Mouse (Mus musculus) right cerebral cortex, postnatal 36 days (tissue): ENCODE measurements around the gene Itga5.

Source experiments
- DNase-seq, 2 experiments: peaks; one replicate each; pipeline ENCODE4 v3.0.0; 2022; ENCODE audit warnings: low spot score in 2 of 2, mixed read lengths in 1 of 2

The Itga5 gene

DNA sequence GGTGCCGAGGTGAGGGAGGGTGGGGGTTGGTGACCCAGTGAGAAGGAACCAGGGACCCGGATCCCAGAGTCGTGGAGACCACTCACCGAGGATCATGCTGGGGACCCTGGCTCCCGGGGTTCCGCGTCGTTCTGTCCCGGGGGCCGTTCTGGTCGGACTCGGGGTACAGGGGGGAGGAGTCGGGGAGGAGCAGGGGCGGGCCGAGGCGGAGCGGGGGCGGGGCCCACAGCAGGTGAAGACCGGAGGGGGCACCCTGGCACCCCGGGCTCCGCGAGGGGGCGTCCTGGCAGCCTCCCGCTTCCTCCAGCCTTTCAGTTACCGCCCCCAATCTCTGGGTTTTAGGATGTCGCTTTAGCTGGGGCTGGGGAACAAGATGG, 26.6 kb downstream of the Itga5 start, which contains the start of gene Zfp385a:
TSS of gene Zfp385a (minus strand) at position 133 of the 377 bp plus-strand sequence.
- DNase-seq, result peak; percentile 75 to 77

DNA sequence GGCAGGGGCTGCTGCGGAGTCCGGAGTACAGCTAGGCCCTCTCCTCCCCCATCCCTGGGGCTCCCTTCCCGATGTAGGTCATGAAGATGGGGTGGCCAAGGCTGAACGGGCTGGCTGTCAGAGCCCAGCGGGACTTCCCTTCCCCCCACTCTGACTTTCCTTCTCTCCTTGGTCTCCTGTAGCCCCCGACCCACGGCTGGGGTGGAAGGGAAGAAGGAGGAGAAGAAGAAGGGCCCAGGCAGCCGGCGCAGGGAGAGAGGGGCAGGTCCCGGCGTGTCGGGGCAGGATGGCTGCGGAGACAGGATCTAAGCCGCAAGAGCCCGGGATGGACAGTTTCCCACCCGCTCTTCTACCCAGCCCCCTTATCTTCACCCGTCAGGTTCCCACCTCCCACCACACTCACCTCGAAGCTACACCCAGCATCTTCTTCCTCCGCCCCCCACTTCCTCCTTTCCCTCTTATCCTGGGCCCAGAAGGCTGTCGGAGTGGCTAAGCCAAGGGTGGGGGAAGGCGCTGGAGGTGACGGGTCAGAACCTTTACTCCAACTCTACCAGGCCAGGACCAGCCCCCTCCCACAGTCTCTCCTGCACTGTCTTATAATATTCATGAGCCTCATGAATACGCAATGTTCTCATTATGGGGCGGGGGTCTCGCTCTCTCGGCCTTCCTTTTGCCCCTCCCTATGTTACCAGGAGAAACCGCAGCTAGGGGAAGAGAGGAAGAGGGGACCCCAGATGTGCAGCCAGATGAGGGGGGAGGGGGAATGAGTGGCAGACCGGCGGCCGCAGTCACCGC, 27.2 kb downstream of the Itga5 start:
- no peak for DNase-seq

DNA sequence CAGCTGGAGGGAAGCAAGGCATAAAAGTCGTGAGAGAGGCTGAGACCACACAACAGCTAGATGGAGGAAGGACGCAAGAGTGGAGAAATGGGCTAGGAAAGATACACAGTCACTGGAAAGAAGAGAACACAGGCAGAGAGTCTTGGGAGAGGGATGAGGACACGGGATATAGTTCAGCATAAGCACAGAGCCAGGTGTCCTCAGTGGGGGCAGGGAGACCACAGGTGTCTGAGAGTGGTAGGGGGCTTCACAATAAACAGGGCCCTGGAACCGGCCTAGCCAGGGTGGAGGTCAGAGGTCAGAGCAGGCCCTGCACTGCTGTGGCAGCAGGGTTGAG, 27.8 kb downstream of the Itga5 start:
- DNase-seq, result no peak

DNA sequence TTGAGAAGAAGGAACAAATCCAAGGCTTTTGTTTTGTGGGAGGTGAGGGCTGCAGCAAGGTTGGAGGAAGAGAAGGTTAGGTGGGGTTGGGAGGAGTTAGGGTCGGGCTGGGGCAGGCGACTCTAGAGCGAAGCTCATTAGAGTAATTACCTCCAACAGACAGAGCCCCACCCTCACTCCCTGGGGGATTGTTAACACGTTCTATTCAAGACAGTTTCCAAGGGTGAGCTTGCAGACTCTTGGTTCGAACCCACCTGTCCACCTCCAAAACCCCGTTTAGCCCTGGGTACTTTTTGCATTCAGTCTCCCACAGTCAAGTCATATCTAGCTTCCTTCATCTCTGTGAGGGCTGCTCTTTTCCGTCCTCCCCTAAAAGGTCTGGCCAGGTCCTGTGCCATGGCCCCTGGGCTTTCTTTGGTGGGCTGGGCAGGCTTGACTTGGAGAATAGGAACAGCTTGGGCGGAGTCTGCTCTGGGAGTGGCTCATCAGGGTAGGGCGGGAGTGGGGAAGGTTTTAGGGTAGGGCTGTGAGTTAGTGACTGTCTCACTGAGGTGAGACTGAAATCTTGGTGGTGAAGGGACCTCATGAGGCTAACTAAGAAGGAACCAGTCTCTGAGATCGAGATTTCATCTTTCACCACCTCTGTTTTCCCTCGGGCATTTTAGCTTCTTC, 29.4 kb downstream of the Itga5 start:
- DNase-seq, result no peak

DNA sequence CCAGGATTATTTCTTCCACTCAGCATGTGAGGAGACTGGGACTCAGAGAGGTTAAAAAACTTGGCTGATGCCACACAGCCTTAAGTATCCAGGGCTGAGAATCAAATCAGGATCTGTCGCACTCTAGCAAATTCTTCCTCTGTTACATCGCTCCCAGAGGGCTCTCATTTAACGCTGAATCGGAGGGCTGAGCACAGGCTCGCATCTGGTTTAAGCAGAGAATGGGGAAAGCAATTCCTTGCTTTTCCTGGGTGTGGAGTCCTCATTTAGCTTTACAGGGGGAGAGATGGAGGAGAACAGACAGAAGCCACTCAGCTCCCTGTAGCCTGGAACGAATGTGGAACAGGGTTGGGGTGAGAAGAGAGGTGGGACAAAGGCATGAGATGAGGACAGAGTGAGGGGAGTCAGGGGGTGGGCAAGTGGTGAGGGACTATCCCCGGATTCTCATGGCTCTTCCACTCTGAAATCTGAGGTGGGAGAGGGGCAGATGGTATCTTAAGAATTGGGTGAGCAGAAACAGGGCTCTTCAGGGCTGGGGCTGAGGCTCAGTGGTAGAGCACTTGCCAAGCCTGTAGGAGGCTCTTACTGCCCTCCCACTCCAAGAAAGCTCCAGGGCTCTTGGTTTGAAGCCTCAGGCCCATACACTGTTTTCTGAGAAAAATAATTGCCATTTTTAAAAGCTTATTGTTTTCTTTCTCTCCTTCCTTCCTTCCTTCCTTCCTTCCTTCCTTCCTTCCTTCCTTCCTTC, 30.9 kb downstream of the Itga5 start:
- no peak for DNase-seq

DNA sequence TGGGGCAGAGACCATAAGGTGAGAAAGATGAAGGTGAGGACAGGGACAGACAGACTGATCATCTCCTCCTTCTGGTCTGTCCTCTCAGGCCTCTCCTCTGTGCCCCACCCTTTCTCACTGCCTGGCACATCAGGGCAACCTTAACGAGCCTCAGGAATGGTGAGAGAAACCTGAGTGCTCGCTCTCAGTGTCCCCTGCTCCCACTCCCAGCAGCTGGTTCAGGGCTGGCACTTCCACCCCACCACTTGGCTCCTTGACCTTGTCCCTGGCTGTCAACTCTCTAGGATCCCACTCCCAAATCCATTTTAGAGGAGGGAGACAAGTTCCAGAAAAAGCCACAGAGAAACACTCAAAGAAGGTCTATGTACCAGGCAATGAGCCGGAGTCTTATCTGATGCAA, 31.5 kb downstream of the Itga5 start:
- DNase-seq, result no peak

DNA sequence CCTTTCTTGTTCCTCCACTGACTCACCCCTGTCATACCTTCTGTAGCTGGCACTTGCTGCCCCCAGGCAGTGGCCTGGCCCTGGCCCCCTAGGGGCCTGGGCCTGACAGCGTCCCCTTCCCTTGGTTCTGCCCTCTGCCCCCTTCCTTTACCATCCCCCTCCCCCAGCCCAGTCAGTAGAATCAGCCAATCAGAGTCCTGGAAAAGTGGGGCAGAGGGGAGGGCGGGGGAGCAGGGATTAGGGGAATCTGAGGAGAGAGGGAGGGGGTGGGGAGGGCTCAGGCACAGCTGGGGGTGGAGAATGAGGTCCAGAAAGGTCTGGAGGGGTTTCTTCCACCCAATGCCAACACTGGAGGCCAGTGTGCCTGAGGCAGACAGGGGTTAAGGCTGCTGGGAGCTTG, 32.4 kb downstream of the Itga5 start:
- DNase-seq, result no peak

DNA sequence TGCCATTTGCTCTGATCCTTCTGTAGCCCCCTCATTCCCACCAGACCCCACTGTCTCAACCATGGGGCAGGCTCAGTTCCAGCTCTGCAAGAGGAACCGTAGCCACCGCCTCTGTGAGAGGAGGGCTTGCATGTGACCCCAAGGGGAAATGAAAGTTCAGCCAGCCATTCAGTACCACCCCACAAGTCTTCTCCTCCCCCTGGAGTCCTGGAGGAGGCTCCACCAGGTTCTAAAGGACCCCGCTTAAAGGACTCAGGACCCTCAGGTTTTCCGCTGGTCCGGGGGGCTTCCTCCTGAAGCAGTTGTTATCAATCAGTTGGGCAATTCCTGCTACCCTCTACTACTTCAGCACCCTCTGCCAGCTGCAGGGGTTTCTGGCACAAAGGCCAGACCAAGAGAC, 32.8 kb downstream of the Itga5 start:
- DNase-seq, result no peak

DNA sequence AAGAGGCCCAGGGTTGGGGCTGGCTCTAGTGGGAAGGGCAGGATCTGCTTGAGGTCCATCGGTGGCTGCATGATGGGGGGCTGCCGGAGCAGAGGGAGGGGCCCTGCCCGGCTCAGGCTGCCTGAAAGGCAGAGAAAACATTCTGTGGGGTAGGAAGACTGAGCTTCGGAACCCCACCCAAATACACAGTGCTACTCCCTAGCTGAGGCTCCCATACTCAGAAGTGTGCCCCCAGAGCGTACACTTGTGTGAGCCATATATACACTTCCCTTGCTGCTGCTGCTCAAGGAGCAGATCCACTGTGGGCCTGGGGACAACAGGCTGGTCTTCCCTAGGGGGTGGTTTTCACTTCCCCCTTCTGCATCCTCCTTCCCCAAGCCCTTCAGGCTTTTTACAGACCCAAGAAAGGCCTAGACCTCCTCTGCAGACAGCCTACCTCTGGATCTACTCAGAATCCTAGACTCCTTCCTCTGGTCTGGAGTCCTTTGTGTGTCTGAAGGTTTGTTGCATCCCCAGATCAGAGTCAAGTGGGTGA, 33.4 kb downstream of the Itga5 start:
- DNase-seq, result no peak

DNA sequence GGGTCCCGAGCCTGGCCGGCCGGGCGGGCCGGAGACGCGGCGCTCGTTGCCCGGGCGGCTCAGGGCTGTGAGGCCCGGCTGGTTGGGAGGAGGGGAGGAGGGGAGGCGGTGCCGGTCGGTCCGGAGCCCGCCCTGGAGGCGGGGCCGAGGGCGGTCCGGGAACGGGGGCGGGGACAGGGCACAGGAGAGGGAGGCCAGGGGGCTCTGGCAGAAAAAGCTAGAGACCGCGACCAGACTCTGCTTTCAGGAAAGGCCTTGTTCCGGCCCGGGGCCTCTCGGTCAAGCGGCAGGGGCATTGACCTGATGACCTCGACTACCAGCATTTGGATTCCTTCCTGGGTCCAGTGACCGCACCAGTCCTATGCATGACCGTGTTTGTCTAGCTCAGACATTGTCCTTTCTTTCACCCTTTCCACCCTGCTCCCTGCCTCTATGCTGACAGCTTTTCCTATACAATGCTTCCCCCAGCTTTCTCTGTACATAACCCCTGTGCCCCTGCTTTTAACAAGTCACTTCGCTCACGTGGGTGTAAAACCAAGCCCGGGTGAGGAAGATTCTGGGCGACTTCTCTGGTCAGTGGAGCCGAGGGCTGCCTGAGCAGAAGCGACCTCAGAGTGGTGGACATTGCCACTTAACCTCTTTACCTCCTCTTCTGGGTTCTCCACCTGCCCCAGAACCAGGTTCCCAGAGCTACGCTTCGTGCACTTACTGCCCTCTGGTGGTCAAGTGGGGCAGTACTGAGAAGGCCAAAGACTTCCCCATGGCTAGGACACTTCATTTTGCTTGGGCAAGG, 42.9 kb downstream of the Itga5 start:
- DNase-seq, result peak in 1 of 2 experiments; percentile 68

DNA sequence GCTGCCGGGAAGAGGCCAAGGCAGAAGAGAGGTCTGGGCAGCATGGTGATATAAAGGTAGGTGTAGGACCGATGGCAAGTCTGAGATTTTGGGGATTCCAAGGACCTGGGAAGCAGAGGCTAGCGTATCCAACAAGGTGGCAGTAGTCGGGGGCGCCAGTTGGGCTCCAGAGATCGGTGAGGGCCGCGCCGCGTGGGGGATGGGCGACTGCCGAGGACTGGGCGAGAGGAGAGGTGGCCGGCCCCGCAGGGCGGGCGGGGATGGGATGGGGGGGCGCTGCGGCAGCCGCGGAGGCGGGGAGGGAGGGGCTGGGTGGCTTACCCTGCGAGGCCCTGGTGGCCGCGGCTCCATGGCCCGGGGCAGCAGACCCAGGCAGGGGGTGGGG, 43.5 kb downstream of the Itga5 start:
- no peak for DNase-seq

DNA sequence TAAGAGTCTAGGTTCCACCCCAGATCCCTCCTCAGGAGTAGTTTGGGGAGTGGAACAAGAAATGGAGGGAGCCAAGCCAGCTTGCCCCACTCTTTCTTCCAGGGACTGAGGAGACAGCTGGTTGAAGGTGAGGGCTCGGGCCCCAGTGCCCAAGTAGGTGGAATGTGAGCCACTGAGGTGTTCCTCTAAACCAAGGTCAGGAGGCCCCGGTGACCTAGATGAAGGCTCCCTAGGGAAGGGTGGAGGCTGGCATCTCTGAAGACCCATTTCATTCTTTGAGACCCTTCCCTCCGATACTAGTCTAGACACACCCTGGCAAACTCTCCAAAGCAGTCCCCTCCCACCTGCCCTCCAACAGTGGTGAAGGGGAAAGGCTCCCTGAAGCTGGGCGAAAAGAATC, 44.2 kb downstream of the Itga5 start:
- no peak for DNase-seq

DNA sequence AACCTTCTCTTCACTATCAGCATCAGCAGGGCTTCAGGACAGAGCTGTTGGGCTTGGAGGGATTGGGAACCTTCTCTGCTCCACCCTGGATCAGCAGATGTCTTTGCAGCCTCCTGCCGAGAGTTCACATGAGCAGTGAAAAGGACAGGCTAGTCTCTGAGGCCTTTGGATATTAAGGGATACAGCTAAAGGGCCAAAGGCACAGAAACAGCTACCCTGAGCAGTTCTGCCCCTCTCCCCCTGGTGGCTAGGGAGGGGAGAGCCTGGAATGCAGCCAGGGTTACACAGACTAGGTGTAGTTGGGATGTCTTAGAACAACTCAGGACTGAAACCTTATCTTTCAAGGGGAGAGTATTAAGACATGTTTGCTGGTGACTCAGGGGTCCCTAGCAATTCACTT, 45.5 kb downstream of the Itga5 start:
- no peak for DNase-seq

DNA sequence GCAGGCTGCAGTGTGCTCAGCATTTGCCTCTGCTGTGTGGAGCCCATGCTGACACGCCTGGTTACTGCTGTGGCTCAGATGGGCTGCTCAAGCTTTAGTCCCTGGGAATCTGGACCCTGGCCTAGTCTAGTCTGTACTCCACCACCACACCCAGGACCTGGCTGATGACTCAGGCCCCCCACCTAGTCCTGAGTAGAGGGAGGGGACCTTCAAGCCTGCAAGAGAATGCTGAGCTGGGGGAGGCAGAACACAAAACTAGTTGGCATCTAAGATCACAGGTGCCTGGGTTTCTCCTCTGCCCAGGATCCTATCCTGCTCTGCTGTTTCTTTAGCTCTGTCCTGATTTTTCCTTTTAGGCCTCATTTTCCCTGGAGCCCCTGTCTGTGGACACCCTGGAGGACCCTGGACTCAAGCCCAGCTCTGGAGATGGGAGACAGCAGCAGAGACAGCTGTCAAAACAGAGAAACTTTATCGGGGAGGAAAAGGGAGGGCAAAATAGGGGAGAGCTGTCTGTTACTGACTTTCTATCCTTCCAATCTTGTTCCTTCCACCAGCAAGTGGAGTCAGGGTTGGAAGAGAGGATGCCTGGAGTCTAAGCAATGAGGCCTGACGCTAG, 48.3 kb downstream of the Itga5 start:
- DNase-seq, result no peak

DNA sequence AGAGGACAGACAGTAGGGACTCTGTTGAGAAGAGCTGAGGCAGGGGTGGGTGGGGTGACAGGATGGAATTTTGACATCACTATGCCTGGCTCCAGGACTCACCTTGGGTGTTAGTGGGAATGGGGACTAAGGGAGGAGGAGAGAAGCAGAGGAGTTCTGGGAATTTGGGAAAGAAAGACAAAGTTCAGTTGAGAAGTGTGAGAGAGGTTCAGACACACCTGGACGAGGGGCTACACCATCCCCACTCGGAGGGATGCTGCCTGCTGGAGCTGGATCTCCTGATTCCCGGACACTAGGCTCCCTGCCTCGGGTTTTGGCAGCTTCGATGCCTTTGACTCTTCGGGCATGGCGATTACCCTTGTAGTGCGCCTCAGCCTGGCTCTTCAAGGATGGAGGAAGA, 48.8 kb downstream of the Itga5 start:
- DNase-seq, result no peak

DNA sequence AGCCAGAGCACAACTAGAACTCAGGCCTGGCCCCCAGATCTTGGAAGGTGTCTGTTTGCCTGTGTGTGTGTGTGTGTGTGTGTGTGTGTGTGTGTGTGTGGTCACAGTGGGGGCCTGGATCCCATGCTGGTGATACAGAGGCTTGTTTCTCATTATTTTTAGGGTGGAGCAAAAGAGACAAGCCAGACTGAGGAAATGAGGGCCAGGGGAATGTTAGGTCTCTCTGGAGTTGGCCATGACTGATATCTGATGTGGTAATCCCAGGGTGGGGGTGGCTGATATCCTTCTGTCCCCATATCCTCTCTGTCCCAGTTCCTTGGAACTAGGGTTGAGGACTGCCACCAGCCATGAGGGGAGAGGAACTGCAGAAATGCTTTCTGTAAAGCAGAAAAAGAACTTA, 49.4 kb downstream of the Itga5 start:
- DNase-seq, result no peak

DNA sequence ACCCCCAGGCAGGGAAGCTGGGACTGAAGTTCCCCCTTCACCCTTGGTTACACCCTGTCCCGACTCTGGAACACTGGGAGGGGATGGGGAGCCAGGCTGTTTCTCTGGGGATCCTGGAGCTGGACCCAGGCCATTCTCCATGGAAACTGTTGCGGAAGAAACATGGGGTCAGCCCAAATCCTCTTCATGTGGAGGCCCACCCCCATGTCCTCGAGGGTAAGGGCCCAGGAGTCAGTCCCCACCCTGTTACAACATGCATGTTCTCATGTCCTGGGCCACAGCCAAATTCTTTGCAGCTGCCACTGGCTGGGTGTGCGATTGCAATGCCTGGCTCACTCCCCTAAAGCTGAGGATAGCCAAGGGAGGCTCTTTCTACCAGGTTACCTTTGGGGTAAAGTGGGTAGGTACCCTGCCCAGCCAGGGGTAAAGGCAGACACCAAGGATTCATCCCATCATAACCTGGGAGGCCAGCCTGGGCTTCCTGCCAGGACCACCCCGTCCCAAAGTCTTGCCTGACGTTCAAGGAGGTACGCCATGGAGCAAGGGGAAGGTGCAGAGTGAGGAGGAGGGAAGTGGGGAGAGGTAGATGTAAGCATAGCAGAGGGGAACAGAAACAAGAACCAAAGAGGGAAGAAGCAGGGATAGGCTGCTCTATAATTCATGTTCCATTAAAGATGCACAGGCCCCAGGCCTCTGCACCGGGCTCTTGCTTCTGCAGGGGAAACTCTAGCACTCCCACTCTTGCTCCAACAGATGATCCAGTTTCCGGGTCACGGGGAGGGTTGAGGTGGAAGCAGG, 50.4 kb downstream of the Itga5 start:
- DNase-seq, result no peak

DNA sequence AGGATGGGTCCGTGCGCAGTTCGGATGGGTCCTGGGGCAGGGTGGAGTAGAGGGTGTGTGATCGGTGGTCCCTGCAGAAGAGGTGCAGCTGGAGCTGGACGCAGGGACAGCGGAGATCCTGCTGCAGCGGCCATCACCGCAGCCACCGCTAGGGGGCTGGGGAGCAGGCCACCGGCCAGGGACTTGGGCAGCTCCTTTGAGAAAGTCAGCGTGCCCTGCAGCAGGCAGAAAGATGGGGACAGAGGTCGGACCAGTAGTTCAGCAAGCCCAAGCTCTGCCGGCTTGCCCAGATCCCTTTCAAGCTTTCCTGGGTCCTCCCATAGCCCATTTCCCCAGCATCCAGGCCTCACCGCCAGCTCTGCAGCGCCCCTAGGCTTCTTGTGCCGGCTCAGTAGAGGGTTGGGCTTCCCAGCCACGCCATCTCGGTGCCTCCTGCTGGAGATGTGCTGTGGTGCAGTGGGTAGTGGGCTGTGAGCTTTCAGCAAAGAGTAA, 51.5 kb downstream of the Itga5 start:
- no peak for DNase-seq

DNA sequence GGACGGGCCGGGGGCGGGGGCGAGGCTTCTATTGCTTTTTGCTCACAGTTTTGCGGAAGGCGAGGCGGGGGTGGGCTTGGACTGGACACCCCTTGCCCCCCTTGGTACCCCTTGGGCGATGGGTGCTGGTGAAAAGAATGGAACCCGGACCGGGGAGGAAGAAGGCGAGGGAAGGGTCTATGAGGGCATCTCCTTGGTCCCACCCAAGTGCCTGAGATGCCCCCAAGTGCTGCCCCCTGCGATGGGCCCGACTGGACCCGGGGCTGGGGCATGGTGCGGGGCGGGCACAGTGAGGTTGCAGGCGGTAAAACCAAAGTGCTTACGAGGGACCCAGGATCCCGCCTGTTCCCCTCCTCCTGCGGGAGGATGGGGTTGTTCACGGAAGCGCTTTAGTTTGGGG, 52.4 kb downstream of the Itga5 start:
- no peak for DNase-seq

DNA sequence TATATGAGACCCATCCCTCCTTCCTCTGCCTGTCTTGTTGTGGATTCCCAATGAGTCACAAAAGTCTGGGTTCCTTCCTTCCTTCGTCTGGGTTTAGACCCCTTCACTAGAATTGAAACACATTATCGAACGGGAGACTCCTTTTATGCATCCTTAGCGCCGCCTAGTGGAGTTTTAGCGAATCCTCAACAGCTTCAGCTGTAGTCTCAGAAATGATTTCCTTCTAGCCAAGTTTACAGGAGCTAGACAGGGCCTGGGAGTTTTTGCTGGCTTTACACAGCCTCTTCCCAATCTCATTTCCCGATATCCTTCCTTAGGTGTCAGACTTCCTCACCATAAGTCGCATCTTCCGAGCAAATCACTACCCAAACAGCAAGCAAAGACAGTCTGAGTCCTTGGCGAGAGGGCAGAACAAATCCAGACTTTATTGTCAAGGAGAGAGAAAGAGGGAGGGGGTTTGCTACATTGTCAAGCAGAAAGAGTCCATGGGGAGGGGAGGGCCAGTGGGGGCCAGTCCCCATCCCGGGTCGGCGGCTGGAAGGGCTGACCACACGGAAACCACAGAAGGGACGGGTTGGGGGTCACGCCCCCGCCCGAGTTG, 53.0 kb downstream of the Itga5 start:
- no peak for DNase-seq
